In the genomic region with DNA sequence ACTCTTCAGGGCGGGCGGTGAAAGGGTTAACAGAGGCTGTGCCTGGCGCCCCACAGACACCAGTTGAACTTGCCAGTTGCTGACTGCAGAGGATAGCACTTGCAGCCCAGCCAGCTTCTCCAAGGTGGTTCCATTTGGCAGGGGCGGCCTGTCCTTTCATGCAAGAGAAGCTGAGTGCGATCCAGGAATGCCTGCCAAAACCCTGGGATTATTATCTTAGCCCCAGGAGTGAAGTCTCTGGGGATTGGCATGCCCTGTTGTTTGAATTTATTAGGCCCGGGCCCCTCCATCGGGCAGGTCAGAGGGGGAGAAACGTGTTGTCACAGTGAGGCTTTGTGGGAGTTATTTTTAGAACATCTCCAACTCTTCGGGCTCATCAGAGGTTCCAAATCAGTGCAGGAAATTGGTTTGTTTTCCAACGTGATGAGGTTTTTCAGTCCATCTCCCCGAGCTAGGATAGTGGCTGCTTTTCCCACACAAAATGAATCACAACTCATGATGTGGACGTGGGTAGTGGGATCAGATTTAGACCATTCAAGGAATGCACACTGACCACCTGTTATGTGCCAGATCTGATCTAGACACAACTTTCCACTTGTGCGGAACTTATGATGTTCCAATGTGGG, we compare ENCODE assay signal across 8 mouse cellular contexts.
DNase-seq lines count a peak whose midpoint lies in the region; ATAC-seq and TF ChIP-seq lines count a peak whose summit lies in the region.

No protein-coding gene starts in this region.

- H3K4me3 ChIP-seq in embryonic facial prominence, embryonic 14.5 days (ENCODE audit: low read depth, low read length) = no peak overlapping the region
- no peak overlapping the region for H3K4me3 ChIP-seq in embryonic facial prominence, embryonic 10.5 days
- no peak overlapping the region for H3K4me3 ChIP-seq in heart, embryonic 10.5 days
- H3K4me3 ChIP-seq in left cerebral cortex, adult 2 months = no peak overlapping the region
- no peak overlapping the region for H3K4me3 ChIP-seq in stomach, embryonic 16.5 days (replicated peaks; ENCODE audit: low read length)

- peak; percentile 91 for DNase-seq in embryonic facial prominence, embryonic 14.5 days (ENCODE audit: low spot score)
- DNase-seq in embryonic facial prominence, embryonic 10.5 days (ENCODE audit: low spot score) = no peak
- peak; percentile 19 for DNase-seq in urinary bladder, postnatal 10 days (ENCODE audit: low spot score)
- no peak for DNase-seq in urinary bladder, adult 2 months (ENCODE audit: low spot score)
- peak; percentile 80 for DNase-seq in heart, embryonic 10.5 days (ENCODE audit: low spot score)
- DNase-seq in left cerebral cortex, adult 2 months (ENCODE audit: extremely low spot score in 1 of 2, low spot score in 2 of 2) = peak; percentile 49 to 63

- H3K36me3 ChIP-seq in embryonic facial prominence, embryonic 14.5 days (ENCODE audit: control insufficient read depth, insufficient read depth, low read length) = no peaks in the 10 kb centered on the region
- H3K36me3 ChIP-seq in embryonic facial prominence, embryonic 10.5 days (replicated peaks) = no peaks in the 10 kb centered on the region
- H3K36me3 ChIP-seq in heart, embryonic 10.5 days = no peaks in the 10 kb centered on the region
- H3K36me3 ChIP-seq in stomach, embryonic 16.5 days (ENCODE audit: control insufficient read depth, insufficient read depth, low read length) = no peaks in the 10 kb centered on the region

- intact Hi-C loops in left cerebral cortex, adult 2 months (cut with DNase I) = no loop called here

- no peaks in the 10 kb centered on the region for H3K9me3 ChIP-seq in embryonic facial prominence, embryonic 14.5 days (ENCODE audit: control insufficient read depth, low read length)
- no peaks in the 10 kb centered on the region for H3K9me3 ChIP-seq in embryonic facial prominence, embryonic 10.5 days
- no peaks in the 10 kb centered on the region for H3K9me3 ChIP-seq in heart, embryonic 10.5 days
- no peaks in the 10 kb centered on the region for H3K9me3 ChIP-seq in stomach, embryonic 16.5 days (replicated peaks; ENCODE audit: control insufficient read depth, low read length)

- no peaks in the 10 kb centered on the region for H3K27me3 ChIP-seq in embryonic facial prominence, embryonic 14.5 days (replicated peaks; ENCODE audit: control insufficient read depth, insufficient read depth, low read length)
- H3K27me3 ChIP-seq in embryonic facial prominence, embryonic 10.5 days (replicated peaks; ENCODE audit: low read depth, poor library complexity, severe bottlenecking) = peaks cover 20% of the 10 kb centered on the region
- 0 out of 2 replicates have a peak, but pooled peaks cover 10% of the 10 kb centered on the region for H3K27me3 ChIP-seq in heart, embryonic 10.5 days (ENCODE audit: insufficient read depth, poor library complexity, severe bottlenecking)
- no peaks in the 10 kb centered on the region for H3K27me3 ChIP-seq in stomach, embryonic 16.5 days (ENCODE audit: control insufficient read depth, insufficient read depth, low read length)

- WGBS in embryonic facial prominence, embryonic 14.5 days = 26% methylated on average over 13 of the region's 13 CpGs
- WGBS in embryonic facial prominence, embryonic 10.5 days = 45% methylated on average over 13 of the region's 13 CpGs
- 22% methylated on average over 13 of the region's 13 CpGs for WGBS in heart, embryonic 10.5 days
- 36% methylated on average over 13 of the region's 13 CpGs for WGBS in stomach, embryonic 16.5 days

- H3K27ac ChIP-seq in embryonic facial prominence, embryonic 14.5 days (replicated peaks; ENCODE audit: low read depth, low read length) = no peak overlapping the region; the same call in 1 of the 2 replicates
- H3K27ac ChIP-seq in embryonic facial prominence, embryonic 10.5 days (replicated peaks) = no peak overlapping the region
- H3K27ac ChIP-seq in heart, embryonic 10.5 days = peak overlapping the region; percentile 80
- no peak overlapping the region for H3K27ac ChIP-seq in left cerebral cortex, adult 2 months
- peak overlapping the region; percentile 42; the same call in 1 of the 2 replicates for H3K27ac ChIP-seq in stomach, embryonic 16.5 days (ENCODE audit: low read length)

- peak; percentile 53; the same call in 1 of the 2 replicates for ATAC-seq in embryonic facial prominence, embryonic 14.5 days (ENCODE audit: low read depth)
- ATAC-seq in stomach, embryonic 16.5 days (ENCODE audit: insufficient read depth, low FRiP score) = no peak
- ATAC-seq in monocyte, adult 5-6 weeks (replicated peaks; ENCODE audit: insufficient number of reproducible peaks, low FRiP score, low TSS enrichment, poor library complexity, severe bottlenecking) = no peak

- TF ChIP-seq CTCF in left cerebral cortex, adult 2 months (IDR thresholded peaks at IDR 0.05) = no peak

- H3K4me2 ChIP-seq in embryonic facial prominence, embryonic 14.5 days (ENCODE audit: low read depth, low read length) = no peak overlapping the region
- no peak overlapping the region for H3K4me2 ChIP-seq in stomach, embryonic 16.5 days (ENCODE audit: low read depth, low read length)

- peaks cover 34% of the 10 kb centered on the region for H3K4me1 ChIP-seq in embryonic facial prominence, embryonic 14.5 days (ENCODE audit: control insufficient read depth, insufficient read depth, low read length)
- H3K4me1 ChIP-seq in embryonic facial prominence, embryonic 10.5 days = peaks cover 39% of the 10 kb centered on the region
- H3K4me1 ChIP-seq in heart, embryonic 10.5 days = peaks cover 46% of the 10 kb centered on the region
- H3K4me1 ChIP-seq in stomach, embryonic 16.5 days (ENCODE audit: control insufficient read depth, insufficient read depth, low read length) = peaks cover 23% of the 10 kb centered on the region; the same call in 1 of the 2 replicates

- no peak overlapping the region for H3K9ac ChIP-seq in embryonic facial prominence, embryonic 14.5 days (ENCODE audit: low read depth, low read length)
- no peak overlapping the region for H3K9ac ChIP-seq in stomach, embryonic 16.5 days (ENCODE audit: low read length)

Comparison
In these comparisons a context has a peak if more than half of its experiments do, and no peak if none do; other contexts are left out.
1. DNase-seq: peak in embryonic facial prominence, embryonic 14.5 days (single experiment), urinary bladder, postnatal 10 days (single experiment), heart, embryonic 10.5 days (single experiment) and left cerebral cortex, adult 2 months (2 of 2); none in embryonic facial prominence, embryonic 10.5 days (single experiment) and urinary bladder, adult 2 months (single experiment).
2. H3K27ac ChIP-seq: peak in heart, embryonic 10.5 days (single experiment) and stomach, embryonic 16.5 days (single experiment); none in embryonic facial prominence, embryonic 14.5 days (single experiment), embryonic facial prominence, embryonic 10.5 days (single experiment) and left cerebral cortex, adult 2 months (single experiment).